Mouse (Mus musculus) c-Kit-positive CD71-positive TER-119-positive erythroid progenitor cells, embryonic 14.5 days (primary cell): ENCODE data around the gene Prrx1.

Experiments
- DNase-seq: peaks from one replicate; pipeline ENCODE4 v3.0.0-alpha.2; 2013; ENCODE audit warnings: low spot score

Gene Prrx1

GRCm38 (mm10) chr1:163257298-163257697, 56.2 kb downstream of the Prrx1 start:
- DNase-seq = no peak

GRCm38 (mm10) chr1:163255884-163256283, 57.6 kb downstream of the Prrx1 start:
- DNase-seq = no peak

- DNase-seq = no peak
These were observed 60.7 kb downstream of the Prrx1 start for GRCm38 (mm10) chr1:163252796-163253195.

GRCm38 (mm10) chr1:163252331-163252730, 61.2 kb downstream of the Prrx1 start:
- DNase-seq = no peak

- no peak for DNase-seq
These were observed 61.7 kb downstream of the Prrx1 start for GRCm38 (mm10) chr1:163251766-163252165.

- DNase-seq = no peak
These were observed 74.6 kb downstream of the Prrx1 start for GRCm38 (mm10) chr1:163238950-163239349.

GRCm38 (mm10) chr1:163231230-163231629, 82.3 kb downstream of the Prrx1 start:
- DNase-seq = no peak

GRCm38 (mm10) chr1:163226271-163226670, 87.2 kb downstream of the Prrx1 start:
- no peak for DNase-seq

- no peak for DNase-seq
These were observed 91.7 kb downstream of the Prrx1 start for GRCm38 (mm10) chr1:163221767-163222166.

- no peak for DNase-seq
These were observed 104.3 kb downstream of the Prrx1 start for GRCm38 (mm10) chr1:163208919-163209867.

- no peak for DNase-seq
These were observed 114.7 kb downstream of the Prrx1 start for GRCm38 (mm10) chr1:163198767-163199166.

GRCm38 (mm10) chr1:163198059-163198458, 115.5 kb downstream of the Prrx1 start:
- no peak for DNase-seq
